Mouse (Mus musculus) thymus, postnatal 10 days (tissue): ENCODE measurements around the gene Gne.

ENCODE experiments used
- DNase-seq, 2 experiments: peaks; one replicate each; pipeline ENCODE4 v3.0.0; 2021; ENCODE audit warnings: low spot score in 2 of 2

The Gne gene

GRCm38 (mm10) chr4:44083945-44084344, at the start of gene Gne:
Gene Gne, minus strand, starts transcription at chr4:44084177.
- no peak for DNase-seq

GRCm38 (mm10) chr4:44126805-44127204, 42.8 kb upstream of the Gne start:
- DNase-seq, result peak; percentile 44

- peak in 1 of 2 experiments; percentile 53 for DNase-seq
Observed at GRCm38 (mm10) chr4:44119410-44120201, 35.6 kb upstream of the Gne start.

- no peak for DNase-seq
Observed at GRCm38 (mm10) chr4:44115046-44115445, 31.1 kb upstream of the Gne start.

- DNase-seq, result peak; percentile 42 to 49
Observed at GRCm38 (mm10) chr4:44113393-44114138, 29.6 kb upstream of the Gne start.

GRCm38 (mm10) chr4:44112741-44113140, 28.8 kb upstream of the Gne start:
- no peak for DNase-seq

GRCm38 (mm10) chr4:44110771-44111170, 26.8 kb upstream of the Gne start:
- no peak for DNase-seq

GRCm38 (mm10) chr4:44108297-44108696, 24.3 kb upstream of the Gne start:
- no peak for DNase-seq

GRCm38 (mm10) chr4:44107339-44107738, 23.4 kb upstream of the Gne start:
- peak in 1 of 2 experiments; percentile 30 for DNase-seq

GRCm38 (mm10) chr4:44106297-44106821, 22.4 kb upstream of the Gne start:
- DNase-seq, result peak in 1 of 2 experiments; percentile 36

GRCm38 (mm10) chr4:44104195-44104917, 20.4 kb upstream of the Gne start:
- DNase-seq, result no peak

GRCm38 (mm10) chr4:44103620-44104019, 19.6 kb upstream of the Gne start:
- DNase-seq, result peak; percentile 62 to 67

GRCm38 (mm10) chr4:44097576-44098335, 13.8 kb upstream of the Gne start:
- no peak for DNase-seq

- DNase-seq, result no peak
Observed at GRCm38 (mm10) chr4:44094475-44094874, 10.5 kb upstream of the Gne start.

GRCm38 (mm10) chr4:44092359-44092758, 8.4 kb upstream of the Gne start:
- DNase-seq, result no peak

- DNase-seq, result no peak
Observed at GRCm38 (mm10) chr4:44085566-44085965, 1.6 kb upstream of the Gne start.

GRCm38 (mm10) chr4:44084602-44085325, 787 bp upstream of the Gne start:
- no peak for DNase-seq

- no peak for DNase-seq
Observed at GRCm38 (mm10) chr4:44078358-44078933, 5.5 kb downstream of the Gne start.

- no peak for DNase-seq
Observed at GRCm38 (mm10) chr4:44074422-44074821, 9.6 kb downstream of the Gne start.

- no peak for DNase-seq
Observed at GRCm38 (mm10) chr4:44073799-44074198, 10.2 kb downstream of the Gne start.
